In genomic region chr8:105596362-105597034, GRCm38 (mm10) we compare ENCODE assay signal across 8 mouse cellular contexts. TPM values are rescaled to one million over a fixed set of nuclear protein-coding genes. Genes with fewer than 3 reads are reported as not detected.
DNase-seq lines count a peak whose midpoint lies in the region; ATAC-seq and TF ChIP-seq lines count a peak whose summit lies in the region.

No protein-coding gene starts in this region.

- no peak overlapping the region for H3ac ChIP-seq in myocyte (ENCODE audit: control insufficient read depth, insufficient read length)

- peak; percentile 86 for TF ChIP-seq CTCF in liver, adult 2 months (IDR thresholded peaks at IDR 0.05; ENCODE audit: low read depth, low read length)

- H3K4me3 ChIP-seq in hindbrain, embryonic 14.5 days (replicated peaks; ENCODE audit: low read length): no peak overlapping the region
- H3K4me3 ChIP-seq in liver, adult 2 months (ENCODE audit: insufficient read depth, low read depth, low read length): peak overlapping the region; percentile 3; the same call in 1 of the 2 replicates
- peak overlapping the region; percentile 40 for H3K4me3 ChIP-seq in myocyte

- H3K27ac ChIP-seq in hindbrain, embryonic 14.5 days: no peak overlapping the region
- H3K27ac ChIP-seq in liver, adult 2 months (replicated peaks; ENCODE audit: insufficient read depth, low read depth, low read length): no peak overlapping the region

- ATAC-seq in hindbrain, embryonic 14.5 days (ENCODE audit: low FRiP score): peak; percentile 55; the same call in 1 of the 2 replicates

- 6% methylated on average over 14 of the region's 14 CpGs for WGBS in hindbrain, embryonic 14.5 days
- WGBS in liver, adult 2 months: 5% methylated on average over 14 of the region's 14 CpGs

- no peaks in the 10 kb centered on the region for H3K27me3 ChIP-seq in hindbrain, embryonic 14.5 days (ENCODE audit: control insufficient read depth, insufficient read depth, low read length)
- H3K27me3 ChIP-seq in liver, adult 2 months (ENCODE audit: control insufficient read depth, insufficient read depth, low read length): no peaks in the 10 kb centered on the region
- H3K27me3 ChIP-seq in myocyte (ENCODE audit: control insufficient read depth, insufficient read depth, insufficient read length): no peaks in the 10 kb centered on the region

- TF ChIP-seq POLR2A in liver, adult 2 months (IDR thresholded peaks at IDR 0.05; ENCODE audit: extremely low read depth, insufficient read depth, low read length): no peak
- no peak for TF ChIP-seq POLR2A in myocyte (IDR thresholded peaks at IDR 0.05; ENCODE audit: insufficient read length, low read depth)

- peak; percentile 53 to 65 for DNase-seq in right cerebral cortex, adult 2 months (ENCODE audit: low spot score in 2 of 2)
- DNase-seq in right cerebral cortex, postnatal 36 days (ENCODE audit: low spot score in 2 of 2): no peak
- DNase-seq in cerebellum, adult 11-12 months: peak; percentile 42
- DNase-seq in forelimb bud, embryonic 11.5 days (ENCODE audit: low read depth, low spot score): peak; percentile 45
- DNase-seq in hindbrain, embryonic 14.5 days (ENCODE audit: low spot score): no peak
- peak; percentile 52 for DNase-seq in liver, adult 2 months (ENCODE audit: extremely low read depth, low read depth, low spot score)
- DNase-seq in thymus, postnatal 0 days (ENCODE audit: low spot score): peak; percentile 85

- H3K9ac ChIP-seq in hindbrain, embryonic 14.5 days: no peak overlapping the region
- peak overlapping the region; percentile 57 for H3K9ac ChIP-seq in liver, adult 2 months (ENCODE audit: low read depth, low read length)

- H3K79me2 ChIP-seq in liver, adult 2 months (ENCODE audit: control insufficient read depth, insufficient read depth, low read length): no peaks in the 10 kb centered on the region
- no peaks in the 10 kb centered on the region for H3K79me2 ChIP-seq in myocyte (ENCODE audit: control insufficient read depth, insufficient read depth)

- H3K4me2 ChIP-seq in hindbrain, embryonic 14.5 days (replicated peaks): peak overlapping the region; percentile 28; the same call in 1 of the 2 replicates
- H3K4me2 ChIP-seq in myocyte (ENCODE audit: low read depth): peak overlapping the region; percentile 91

- H3K9me3 ChIP-seq in hindbrain, embryonic 14.5 days (ENCODE audit: control insufficient read depth, low read length): no peaks in the 10 kb centered on the region

- H3K36me3 ChIP-seq in hindbrain, embryonic 14.5 days (replicated peaks; ENCODE audit: control insufficient read depth, insufficient read depth): no peaks in the 10 kb centered on the region
- no peaks in the 10 kb centered on the region for H3K36me3 ChIP-seq in liver, adult 2 months (ENCODE audit: control insufficient read depth, insufficient read depth, low read length)
- H3K36me3 ChIP-seq in myocyte (ENCODE audit: control insufficient read depth, insufficient read depth): no peaks in the 10 kb centered on the region

- H3K4me1 ChIP-seq in hindbrain, embryonic 14.5 days (replicated peaks; ENCODE audit: control insufficient read depth, insufficient read depth, low read length): no peaks in the 10 kb centered on the region
- H3K4me1 ChIP-seq in liver, adult 2 months (ENCODE audit: control insufficient read depth, insufficient read depth, low read length): no peaks in the 10 kb centered on the region

TF ChIP-seq in myocyte, 11 proteins besides CTCF, POLR2A, EP300 and RAD21:
- TF ChIP-seq POLR2AphosphoS2 (IDR thresholded peaks at IDR 0.05; ENCODE audit: insufficient read length, low read depth) (no peak), SRF (IDR thresholded peaks at IDR 0.05; ENCODE audit: control insufficient read depth, insufficient read length, low read depth) (no peak), MYOD1 (IDR thresholded peaks at IDR 0.05; ENCODE audit: control insufficient read depth in 1 of 3, insufficient read length in 2 of 3, low read depth in 2 of 3) (peak in 1 of 3 experiments; percentile 36), TCF12 (IDR thresholded peaks at IDR 0.05; ENCODE audit: insufficient read depth, poor library complexity, severe bottlenecking) (no peak), REST (IDR thresholded peaks at IDR 0.05; ENCODE audit: insufficient read depth, insufficient read length) (no peak), E2F4 (IDR thresholded peaks at IDR 0.05; ENCODE audit: insufficient read depth) (no peak), CEBPB (IDR thresholded peaks at IDR 0.05; ENCODE audit: insufficient read depth, poor library complexity, severe bottlenecking) (no peak), TCF3 (IDR thresholded peaks at IDR 0.05; ENCODE audit: insufficient read length, low read depth) (no peak), MYOG (IDR thresholded peaks at IDR 0.05; ENCODE audit: control insufficient read depth in 1 of 3, insufficient read depth in 1 of 3, insufficient read length in 2 of 3, low read depth in 2 of 3) (peak in 1 of 3 experiments; percentile 42), MAX (IDR thresholded peaks at IDR 0.05; ENCODE audit: low read depth) (no peak), USF1 (IDR thresholded peaks at IDR 0.05; ENCODE audit: low read depth) (no peak)

RNA-seq across cellular contexts. Expression of gene Ripor1, which starts 8.6 kb away (rescaled TPM):
- 30.6 and 32.6 TPM in 2 replicates for polyA plus RNA-seq in hindbrain, embryonic 14.5 days (2014; fragmentation: Nextera tagmentation; extraction: Ambion mirVana)
- 1.3 and 2.6 TPM in 2 replicates for total RNA-seq in liver, adult 2 months (2014; rRNA removed)
- polyA plus RNA-seq in liver, adult 2 months (2012; rRNA removed): 5.5 and 7.4 TPM in 2 replicates
- polyA plus RNA-seq in myocyte (2012; fragmentation: generic; extraction: Trizol): 47.6 TPM
- polyA plus RNA-seq in thymus, postnatal 0 days (2015; fragmentation: Nextera tagmentation; extraction: Ambion mirVana): 28.5 and 30.8 TPM in 2 replicates

RNA-seq across cellular contexts. Expression of gene Atp6v0d1, which starts 30.7 kb away (rescaled TPM):
- polyA plus RNA-seq in hindbrain, embryonic 14.5 days (2014; fragmentation: Nextera tagmentation; extraction: Ambion mirVana): 231 and 245 TPM in 2 replicates
- 63.5 and 85.9 TPM in 2 replicates for total RNA-seq in liver, adult 2 months (2014; rRNA removed)
- 77.2 and 82.0 TPM in 2 replicates for polyA plus RNA-seq in liver, adult 2 months (2012; rRNA removed)
- 126 TPM for polyA plus RNA-seq in myocyte (2012; fragmentation: generic; extraction: Trizol)
- polyA plus RNA-seq in thymus, postnatal 0 days (2015; fragmentation: Nextera tagmentation; extraction: Ambion mirVana): 97.3 and 105 TPM in 2 replicates

RNA-seq across cellular contexts. Expression of gene Ctcf, which starts 39.9 kb away (rescaled TPM):
- polyA plus RNA-seq in hindbrain, embryonic 14.5 days (2014; fragmentation: Nextera tagmentation; extraction: Ambion mirVana): 76.9 and 79.1 TPM in 2 replicates
- 14.6 and 15.6 TPM in 2 replicates for total RNA-seq in liver, adult 2 months (2014; rRNA removed)
- polyA plus RNA-seq in liver, adult 2 months (2012; rRNA removed): 6.6 TPM in 2 replicates
- 17.6 TPM for polyA plus RNA-seq in myocyte (2012; fragmentation: generic; extraction: Trizol)
- polyA plus RNA-seq in thymus, postnatal 0 days (2015; fragmentation: Nextera tagmentation; extraction: Ambion mirVana): 213 and 255 TPM in 2 replicates

RNA-seq across cellular contexts. Expression of gene Agrp, which starts 40.7 kb away (rescaled TPM):
- 0.84 TPM in 1 of 2 replicates, not detected in the other for polyA plus RNA-seq in hindbrain, embryonic 14.5 days (2014; fragmentation: Nextera tagmentation; extraction: Ambion mirVana)
- total RNA-seq in liver, adult 2 months (2014; rRNA removed): not detected in 2 replicates
- polyA plus RNA-seq in liver, adult 2 months (2012; rRNA removed): not detected in 2 replicates
- 0.47 TPM for polyA plus RNA-seq in myocyte (2012; fragmentation: generic; extraction: Trizol)
- polyA plus RNA-seq in thymus, postnatal 0 days (2015; fragmentation: Nextera tagmentation; extraction: Ambion mirVana): 1.2 TPM in 2 replicates

Comparison
In these comparisons a context has a peak if more than half of its experiments do, and no peak if none do; other contexts are left out.
1. DNase-seq: peak in right cerebral cortex, adult 2 months (2 of 2), cerebellum, adult 11-12 months (single experiment), forelimb bud, embryonic 11.5 days (single experiment), liver, adult 2 months (single experiment) and thymus, postnatal 0 days (single experiment); none in right cerebral cortex, postnatal 36 days (0 of 2) and hindbrain, embryonic 14.5 days (single experiment).